Mouse (Mus musculus) megakaryocyte, embryonic 14.5 days (primary cell): ENCODE measurements around the gene Myo15b. TPM values are rescaled to one million over a fixed set of nuclear protein-coding genes. Genes with fewer than 3 reads are reported as not detected.
"Not testable (repeated sequence)": the region's sequence is repeated elsewhere in the genome, so short reads cannot be mapped to it uniquely, and the experiment has no call there.

Experiments
- H3K27me3 ChIP-seq: replicated peaks from 2 replicates; pipeline ENCODE3; 2012; ENCODE audit warnings: inconsistent platforms
- H3K36me3 ChIP-seq: replicated peaks from 2 replicates; pipeline ENCODE3; 2012; ENCODE audit warnings: low read length, inconsistent platforms, mixed read lengths
- H3K4me1 ChIP-seq: 2 replicates; pipeline ENCODE4 v1.6.1; 2012; ENCODE audit warnings: inconsistent platforms
- H3K4me3 ChIP-seq: replicated peaks from 2 replicates; pipeline ENCODE3; 2012; ENCODE audit warnings: moderate library complexity, mild to moderate bottlenecking, inconsistent platforms
- H3K9me3 ChIP-seq: 2 replicates; pipeline ENCODE4 v1.6.1; 2012; ENCODE audit warnings: inconsistent platforms
- FLI1 ChIP-seq: IDR thresholded peaks from 2 replicates; pipeline ENCODE4 v1.6.1; 2012; ENCODE audit warnings: low read length, inconsistent platforms, mixed read lengths
- GATA1 ChIP-seq: IDR thresholded peaks from 3 replicates; pipeline ENCODE4 v1.6.1; 2012; ENCODE audit warnings: mixed read lengths, low read length, inconsistent platforms, borderline replicate concordance
- polyA plus RNA-seq: library from polyadenylated mRNA; stranded (reverse); fragments of >175 nt; gene quantifications from 2 replicates; pipeline ENCODE4 v1.2.3, GENCODE M21; 2012; ENCODE audit warnings: low replicate concordance; ENCODE audit not compliant: insufficient read depth

Gene Myo15b
- polyA plus RNA-seq, 1 experiment, result 0.48 TPM

DNA sequence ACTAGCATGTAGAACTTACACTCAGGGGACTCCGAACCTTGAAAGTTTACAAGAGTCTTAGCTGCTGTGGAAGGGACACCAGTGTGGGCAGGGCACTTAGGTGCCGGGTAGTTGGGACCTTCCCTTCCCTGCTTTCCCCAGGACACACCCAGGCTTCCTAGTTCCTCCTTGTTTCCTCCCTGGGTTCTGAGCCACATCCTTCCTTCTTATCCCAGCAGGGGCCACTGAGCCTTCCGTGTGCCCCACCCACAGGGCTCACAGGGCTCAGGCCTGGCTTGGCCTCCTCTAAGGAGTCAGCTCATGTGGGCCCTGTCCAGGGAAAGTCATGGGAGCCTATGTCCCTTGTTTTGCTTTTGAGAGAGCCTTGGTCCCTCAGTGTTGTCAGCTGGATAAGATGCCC is 18.5 kb upstream of the Myo15b start:
- Histone ChIP-seq H3K4me3 (no peak overlapping the region), H3K36me3 (no peaks in the 10 kb centered on the region), H3K9me3 (no peaks in the 10 kb centered on the region), H3K27me3 (peaks cover 45% of the 10 kb centered on the region), H3K4me1 (peaks cover 38% of the 10 kb centered on the region)
- TF ChIP-seq GATA1 (no peak), FLI1 (no peak)

DNA sequence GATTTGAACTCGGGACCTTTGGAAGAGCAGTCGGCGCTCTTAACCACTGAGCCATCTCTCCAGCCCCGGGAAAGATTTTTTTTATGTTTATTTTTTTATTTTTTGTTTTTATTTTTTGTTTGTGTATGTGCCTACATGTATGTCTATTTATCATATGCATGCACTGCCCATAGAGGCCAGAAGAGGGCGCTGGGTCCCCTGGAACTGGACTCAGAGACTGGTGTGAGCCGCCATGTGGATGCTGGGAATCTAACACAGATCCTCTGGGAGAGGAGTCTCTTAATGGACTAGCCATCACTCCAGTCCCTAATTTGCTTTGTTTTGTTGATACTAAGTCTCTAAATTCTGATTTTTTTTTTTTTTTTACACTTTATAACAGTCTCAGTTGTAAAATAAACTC is 17.2 kb upstream of the Myo15b start:
- Histone ChIP-seq H3K4me3 (no peak overlapping the region), H3K36me3 (peaks cover 6% of the 10 kb centered on the region), H3K9me3 (no peaks in the 10 kb centered on the region), H3K27me3 (peaks cover 38% of the 10 kb centered on the region), H3K4me1 (peaks cover 45% of the 10 kb centered on the region)
- TF ChIP-seq GATA1 (no peak), FLI1 (no peak)

DNA sequence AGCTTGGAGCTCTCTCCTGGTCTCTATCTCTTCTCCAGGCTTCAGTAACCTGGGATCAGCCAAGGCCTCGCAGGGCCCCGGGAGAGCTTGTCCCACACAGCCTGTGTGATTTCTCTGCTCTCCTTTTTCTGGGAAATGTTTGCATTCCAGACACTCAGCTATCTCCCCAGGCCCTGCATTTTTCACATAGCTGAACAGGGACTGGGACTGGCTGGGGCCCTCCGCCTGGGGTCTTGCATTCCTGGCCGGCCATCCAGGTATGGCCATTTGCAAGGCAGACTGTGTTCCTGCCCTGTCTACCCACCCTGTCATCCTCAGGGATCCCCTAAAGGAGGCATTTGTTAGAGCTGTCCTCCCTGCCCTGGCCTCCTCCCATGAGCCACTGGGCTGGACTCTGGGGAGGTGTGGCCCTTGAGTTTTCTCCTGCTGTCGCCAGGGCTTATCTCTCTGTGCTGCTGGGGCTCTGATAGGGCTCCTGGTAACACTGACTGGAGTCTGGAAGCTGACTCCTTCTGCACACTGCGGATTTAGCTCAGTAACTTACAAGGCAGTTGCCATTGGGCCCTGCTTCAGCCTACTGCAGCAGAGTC is 16.1 kb upstream of the Myo15b start:
- TF ChIP-seq GATA1 (no peak), FLI1 (no peak)
- Histone ChIP-seq H3K4me1 (peaks cover 45% of the 10 kb centered on the region), H3K27me3 (peaks cover 28% of the 10 kb centered on the region), H3K9me3 (no peaks in the 10 kb centered on the region), H3K4me3 (peak overlapping the region; percentile 72), H3K36me3 (peaks cover 6% of the 10 kb centered on the region)

DNA sequence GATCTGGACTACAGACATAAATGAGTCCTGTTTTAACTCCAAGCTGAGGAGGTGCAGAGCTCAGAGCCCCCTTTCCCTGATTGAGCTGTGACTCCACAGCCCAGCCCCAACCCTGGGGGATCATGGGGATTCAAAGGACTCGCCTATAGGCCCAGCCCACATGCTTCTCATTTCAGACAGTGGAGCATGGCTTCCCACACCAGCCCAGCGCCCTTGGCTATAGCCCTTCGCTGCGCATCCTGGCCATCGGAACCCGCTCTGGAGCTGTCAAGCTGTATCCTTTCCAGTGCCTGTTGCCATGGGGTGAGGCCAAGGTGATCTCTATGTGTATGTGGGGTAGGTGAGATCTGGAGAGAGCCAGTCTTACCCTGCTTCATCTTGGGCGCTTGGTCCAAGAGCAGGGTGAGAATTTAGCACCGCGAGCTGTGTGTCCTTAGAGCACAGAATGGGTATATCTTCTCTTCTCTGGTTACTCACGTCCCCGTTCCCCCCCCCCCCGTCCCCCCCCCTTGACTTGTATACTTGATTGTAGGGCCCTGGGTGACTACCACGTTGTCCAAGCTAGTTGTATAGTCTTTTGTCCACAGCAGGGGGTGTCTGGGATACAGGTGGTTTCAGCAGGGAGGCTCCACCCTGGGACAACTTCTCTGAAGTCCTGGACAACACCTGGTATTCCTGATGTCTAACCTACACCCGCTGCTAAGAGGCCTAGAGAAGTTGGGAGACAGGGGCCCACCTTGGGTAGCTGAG is 14.9 kb upstream of the Myo15b start:
- no peak for TF ChIP-seq GATA1
- no peak for TF ChIP-seq FLI1
- Histone ChIP-seq H3K27me3 (peaks cover 19% of the 10 kb centered on the region), H3K9me3 (no peaks in the 10 kb centered on the region), H3K4me1 (peaks cover 45% of the 10 kb centered on the region), H3K36me3 (peaks cover 6% of the 10 kb centered on the region), H3K4me3 (no peak overlapping the region)

DNA sequence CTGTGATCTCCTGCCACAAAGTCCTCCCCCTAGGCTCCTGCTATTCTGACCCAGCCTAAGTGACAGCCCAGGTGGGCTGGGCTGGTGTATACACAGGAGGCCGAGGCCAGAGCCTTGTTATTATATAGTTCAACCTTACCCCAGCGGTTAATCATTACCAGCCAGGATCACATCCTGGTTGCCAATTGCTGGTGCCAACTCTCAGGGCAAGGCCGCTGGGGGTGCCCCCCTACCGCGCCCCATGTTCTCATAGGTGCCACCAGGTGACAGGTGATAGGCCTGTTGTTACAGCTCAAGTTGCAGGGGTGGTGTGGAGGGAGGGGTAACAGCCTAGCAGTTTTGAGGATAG is 14.3 kb upstream of the Myo15b start:
- Histone ChIP-seq H3K4me1 (peaks cover 40% of the 10 kb centered on the region), H3K36me3 (peaks cover 6% of the 10 kb centered on the region)

DNA sequence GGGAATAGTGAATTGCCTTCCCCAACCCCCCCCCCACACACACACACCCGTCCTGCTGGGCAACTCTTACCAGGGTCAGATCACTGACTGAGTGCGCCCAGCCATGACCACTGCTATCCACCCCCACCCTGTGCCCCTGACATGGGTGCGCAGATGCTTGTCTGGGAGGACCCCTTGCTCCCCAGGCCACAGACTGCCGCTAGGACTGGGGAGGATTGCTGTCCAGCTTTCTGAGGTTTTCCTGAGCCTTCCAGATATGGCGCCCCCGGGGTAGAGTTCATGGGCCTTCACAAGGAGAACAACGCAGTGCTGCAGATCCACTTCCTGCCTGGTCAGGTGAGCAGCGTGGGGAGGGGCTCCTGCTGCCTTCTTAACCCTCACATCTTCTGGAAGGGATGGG is 14.0 kb upstream of the Myo15b start:
- no peaks in the 10 kb centered on the region for H3K9me3 ChIP-seq
- no peak overlapping the region for H3K4me3 ChIP-seq
- peaks cover 6% of the 10 kb centered on the region for H3K36me3 ChIP-seq
- peaks cover 17% of the 10 kb centered on the region for H3K27me3 ChIP-seq
- TF ChIP-seq GATA1 (no peak), FLI1 (no peak)
- peaks cover 36% of the 10 kb centered on the region for H3K4me1 ChIP-seq

More for the DNA sequence above, 14.3 kb upstream of the Myo15b start:
- TF ChIP-seq FLI1, result no peak
- TF ChIP-seq GATA1, result no peak
- Histone ChIP-seq H3K27me3 (peaks cover 18% of the 10 kb centered on the region), H3K9me3 (no peaks in the 10 kb centered on the region), H3K4me3 (no peak overlapping the region)

DNA sequence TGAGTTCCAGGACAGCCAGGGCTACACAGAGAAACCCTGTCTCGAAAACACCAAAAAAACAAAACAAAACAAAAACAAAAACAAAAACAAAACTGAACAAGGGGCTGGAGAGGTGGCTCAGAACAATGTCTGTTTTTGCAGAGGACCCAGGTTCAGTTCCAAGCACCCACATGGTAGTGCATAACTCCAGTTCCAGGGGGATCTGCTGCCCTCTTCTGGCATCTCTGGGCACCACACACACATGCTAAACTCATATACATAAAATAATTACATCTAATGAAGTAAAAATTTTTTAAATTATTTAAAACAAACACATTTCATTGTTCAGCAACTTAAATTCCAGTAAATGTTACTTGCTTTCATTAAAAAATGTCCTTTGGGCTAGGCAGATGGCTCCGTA is 12.4 kb upstream of the Myo15b start:
- TF ChIP-seq GATA1, result no peak
- no peak for TF ChIP-seq FLI1
- H3K4me1 ChIP-seq, result peaks cover 26% of the 10 kb centered on the region
- peaks cover 21% of the 10 kb centered on the region for H3K27me3 ChIP-seq
- H3K9me3 ChIP-seq, result no peaks in the 10 kb centered on the region
- no peak overlapping the region for H3K4me3 ChIP-seq
- H3K36me3 ChIP-seq, result peaks cover 16% of the 10 kb centered on the region

DNA sequence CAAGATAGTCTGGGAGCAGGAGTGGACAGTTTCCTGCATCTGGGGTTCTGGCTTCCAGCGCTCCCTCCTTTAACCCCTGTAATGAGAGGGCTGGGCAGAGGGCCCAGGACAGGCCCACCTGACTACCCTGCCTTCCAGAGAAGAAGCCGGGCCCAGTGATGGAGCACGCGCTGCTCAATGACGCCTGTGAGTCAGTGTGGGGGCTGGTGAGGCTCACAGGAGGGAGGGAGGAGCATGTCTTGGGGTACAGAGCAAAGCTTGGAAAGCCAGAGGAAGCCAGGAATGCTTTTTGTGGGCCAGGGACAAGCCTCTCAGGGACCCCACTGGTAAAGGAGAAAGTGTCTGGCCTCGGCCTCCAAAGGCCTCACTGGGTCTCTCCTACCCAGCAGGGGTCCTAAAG is 3.5 kb upstream of the Myo15b start:
- H3K27me3 ChIP-seq, result peaks cover 64% of the 10 kb centered on the region
- H3K4me3 ChIP-seq, result no peak overlapping the region
- TF ChIP-seq FLI1, result no peak
- TF ChIP-seq GATA1, result no peak
- peaks cover 16% of the 10 kb centered on the region for H3K4me1 ChIP-seq
- H3K9me3 ChIP-seq, result peaks cover 9% of the 10 kb centered on the region
- H3K36me3 ChIP-seq, result peaks cover 34% of the 10 kb centered on the region

DNA sequence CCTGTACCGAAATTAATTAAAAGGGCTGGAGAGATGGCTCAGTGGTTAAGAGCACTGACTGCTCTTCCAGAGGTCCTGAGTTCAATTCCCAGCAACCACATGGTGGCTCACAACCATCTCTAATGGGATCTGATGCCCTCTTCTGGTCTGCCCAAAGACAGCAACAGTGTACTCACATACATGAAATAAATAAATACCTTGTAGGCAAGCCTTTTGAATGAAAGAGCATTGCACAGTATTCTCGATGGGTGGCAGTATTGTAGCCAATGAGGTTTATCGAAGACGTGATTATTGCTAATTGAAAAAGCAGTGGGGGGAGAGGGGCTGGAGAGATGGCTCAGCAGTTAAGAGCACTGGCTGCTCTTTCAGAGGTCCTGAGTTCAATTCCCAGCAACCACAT is 1.1 kb upstream of the Myo15b start:
- not testable (repeated sequence) for H3K4me3 ChIP-seq, H3K9me3 ChIP-seq
- Histone ChIP-seq H3K4me1 (peaks cover 21% of the 10 kb centered on the region), H3K36me3 (peaks cover 12% of the 10 kb centered on the region), H3K27me3 (peaks cover 83% of the 10 kb centered on the region)

DNA sequence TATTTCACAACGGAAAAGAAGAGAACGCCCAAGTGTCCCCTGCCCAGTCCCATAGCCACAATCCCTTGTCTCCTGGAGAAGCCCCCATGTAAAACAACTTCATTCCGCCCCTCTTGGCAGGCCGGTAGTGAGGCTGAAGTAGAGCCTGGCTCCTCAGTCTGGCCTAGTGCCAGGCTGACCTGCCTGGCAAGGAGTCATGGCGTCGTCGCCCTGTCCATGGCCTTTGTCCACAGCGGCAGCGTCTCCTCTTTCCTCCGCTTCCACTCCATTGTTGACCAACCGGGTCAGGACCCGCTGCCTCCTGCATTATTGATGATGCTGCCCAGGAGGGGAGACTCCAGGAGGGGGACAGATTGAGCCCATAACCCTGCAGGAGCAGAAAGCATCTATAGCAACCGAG is 270 bp upstream of the Myo15b start:
- Histone ChIP-seq H3K4me1 (peaks cover 21% of the 10 kb centered on the region), H3K36me3 (peaks cover 7% of the 10 kb centered on the region), H3K27me3 (peaks cover 89% of the 10 kb centered on the region), H3K4me3 (no peak overlapping the region), H3K9me3 (peaks cover 9% of the 10 kb centered on the region)
- TF ChIP-seq FLI1 (no peak), GATA1 (no peak)
